Mouse (Mus musculus) NIH3T3 (cell line): Measurements from ENCODE around the gene Ciz1.

Experiments
- DNase-seq: peaks from one replicate; pipeline ENCODE4 v3.0.0-alpha.2; 2012; ENCODE audit warnings: low read depth

Gene Ciz1

DNA sequence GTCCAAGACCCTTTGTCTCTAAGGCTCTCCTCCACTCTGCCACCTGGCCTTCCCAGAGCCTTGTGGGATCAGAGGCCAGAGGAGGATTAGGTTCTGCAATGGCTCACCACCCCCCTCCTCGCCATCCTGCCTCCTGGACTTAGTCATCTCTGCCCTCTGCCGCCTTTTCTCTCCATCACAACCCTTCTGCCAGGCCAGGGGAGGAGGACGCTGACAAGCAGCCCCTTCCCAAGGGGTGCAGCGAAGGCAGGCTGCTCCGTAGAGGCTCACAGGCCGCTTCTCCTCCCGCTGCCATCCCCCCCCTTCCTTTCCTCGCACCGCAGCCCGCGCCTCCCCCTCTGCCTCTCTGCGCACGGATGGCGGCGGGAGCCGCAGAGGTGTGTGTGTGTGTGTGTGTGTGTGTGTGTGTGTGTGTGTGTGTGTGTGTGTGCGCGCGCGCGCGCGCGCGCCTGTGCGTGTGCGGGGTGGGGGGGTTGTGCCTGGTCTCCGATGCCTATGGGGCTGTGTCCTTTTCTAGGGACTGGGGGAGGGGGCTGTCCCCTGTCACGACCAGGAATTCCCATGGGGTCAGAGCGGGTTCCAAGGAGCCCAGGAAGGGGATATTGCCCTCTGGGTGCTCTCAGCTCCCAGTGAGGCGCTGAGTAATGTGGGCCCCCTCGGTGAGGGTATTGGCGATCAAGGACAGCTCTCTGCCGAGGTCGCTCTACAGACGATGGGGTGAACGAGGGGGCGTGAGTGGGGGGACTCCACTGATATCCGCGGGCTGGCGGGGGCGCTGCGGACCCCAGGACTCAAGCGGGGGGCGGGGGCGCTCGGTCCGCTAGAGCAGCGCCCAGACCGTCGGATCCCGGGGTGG, at the start of gene Ciz1:
Ciz1 (plus strand) TSS at position 177 of the 856 bp plus-strand sequence.
- peak; percentile 73 for DNase-seq

DNA sequence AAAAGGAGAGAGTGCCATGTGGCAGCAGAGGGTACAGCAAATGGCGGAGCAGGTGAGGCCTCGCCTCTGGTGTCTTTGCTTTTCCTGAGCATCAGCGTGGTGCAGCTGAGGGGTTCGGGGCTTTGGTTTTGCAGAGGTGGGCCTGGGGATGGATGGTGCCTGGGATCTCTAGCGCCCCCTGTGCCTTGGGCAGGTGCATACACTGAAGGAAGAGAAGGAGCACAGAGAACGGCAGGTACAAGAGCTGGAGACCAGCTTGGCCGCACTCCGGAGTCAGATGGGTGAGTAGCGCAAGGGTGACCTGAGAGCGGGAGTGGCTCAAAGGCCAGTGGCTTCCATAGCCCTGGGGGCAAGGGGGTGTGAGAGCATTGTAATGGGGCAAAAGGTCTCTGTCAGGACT, 49.2 kb upstream of the Ciz1 start:
- no peak for DNase-seq

DNA sequence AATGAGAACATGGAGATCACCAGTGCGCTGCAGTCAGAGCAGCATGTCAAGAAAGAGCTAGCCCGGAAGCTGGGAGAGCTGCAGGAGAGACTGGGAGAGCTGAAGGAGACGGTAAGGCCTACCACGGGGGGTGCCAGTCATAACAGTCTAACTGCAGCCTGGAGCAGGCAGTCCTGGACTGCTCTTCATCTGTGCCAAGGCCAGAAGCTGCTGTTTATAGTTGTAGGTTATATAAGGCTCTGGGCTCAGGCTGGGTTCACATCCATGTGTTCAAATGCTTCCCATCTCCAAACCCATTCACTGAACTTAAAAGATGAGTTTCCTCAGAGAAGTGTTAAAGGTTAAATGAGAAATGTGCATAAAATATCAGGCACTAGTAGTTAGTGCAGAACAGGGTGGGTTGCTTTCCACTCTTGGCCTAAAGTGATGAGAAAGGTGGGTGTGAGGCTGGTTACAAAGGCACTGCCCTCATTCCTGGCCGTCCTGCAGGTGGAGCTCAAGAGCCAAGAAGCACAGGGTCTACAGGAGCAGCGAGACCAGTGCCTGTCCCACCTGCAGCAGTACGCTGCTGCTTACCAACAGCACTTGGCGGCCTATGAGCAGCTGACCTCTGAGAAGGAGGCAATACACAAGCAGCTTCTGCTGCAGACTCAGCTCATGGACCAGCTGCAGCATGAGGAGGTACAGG, 47.8 kb upstream of the Ciz1 start:
- DNase-seq: peak; percentile 83

DNA sequence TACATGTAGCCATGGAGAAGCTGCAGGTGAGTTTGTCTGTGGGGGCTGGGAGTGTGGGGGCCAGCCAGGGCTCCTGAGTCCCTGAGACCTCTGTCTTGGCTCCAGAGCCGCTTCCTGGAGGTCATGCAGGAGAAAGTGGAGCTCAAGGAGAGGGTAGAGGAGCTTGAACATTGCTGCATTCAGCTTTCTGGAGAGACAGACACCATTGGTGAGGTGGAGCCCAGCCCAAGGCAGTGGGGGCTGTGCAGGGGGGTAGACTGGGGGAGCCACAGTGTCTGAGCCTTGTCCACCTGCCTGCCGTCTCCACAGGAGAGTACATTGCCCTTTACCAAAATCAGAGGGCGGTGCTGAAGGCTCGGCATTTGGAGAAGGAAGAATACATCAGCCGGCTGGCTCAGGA, 46.5 kb upstream of the Ciz1 start:
- DNase-seq: no peak

DNA sequence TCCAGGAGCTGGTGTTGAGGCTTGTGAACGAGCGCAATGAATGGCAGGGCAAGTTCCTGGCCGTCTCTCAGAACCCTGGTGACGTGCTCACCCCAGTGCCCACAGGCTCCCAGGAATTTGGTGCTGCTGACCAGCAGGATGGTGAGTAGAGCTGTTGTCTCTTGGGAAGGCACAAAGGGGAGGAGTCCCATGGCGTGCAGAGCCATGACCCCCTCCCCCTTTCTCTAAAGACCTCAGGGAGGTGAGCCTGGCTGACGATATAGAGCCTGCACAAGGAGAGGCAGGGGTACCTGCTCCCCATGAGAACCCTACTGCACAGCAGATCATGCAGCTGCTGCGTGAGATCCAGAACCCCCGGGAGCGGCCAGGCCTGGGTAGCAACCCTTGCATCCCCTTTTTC, 46.0 kb upstream of the Ciz1 start:
- no peak for DNase-seq

DNA sequence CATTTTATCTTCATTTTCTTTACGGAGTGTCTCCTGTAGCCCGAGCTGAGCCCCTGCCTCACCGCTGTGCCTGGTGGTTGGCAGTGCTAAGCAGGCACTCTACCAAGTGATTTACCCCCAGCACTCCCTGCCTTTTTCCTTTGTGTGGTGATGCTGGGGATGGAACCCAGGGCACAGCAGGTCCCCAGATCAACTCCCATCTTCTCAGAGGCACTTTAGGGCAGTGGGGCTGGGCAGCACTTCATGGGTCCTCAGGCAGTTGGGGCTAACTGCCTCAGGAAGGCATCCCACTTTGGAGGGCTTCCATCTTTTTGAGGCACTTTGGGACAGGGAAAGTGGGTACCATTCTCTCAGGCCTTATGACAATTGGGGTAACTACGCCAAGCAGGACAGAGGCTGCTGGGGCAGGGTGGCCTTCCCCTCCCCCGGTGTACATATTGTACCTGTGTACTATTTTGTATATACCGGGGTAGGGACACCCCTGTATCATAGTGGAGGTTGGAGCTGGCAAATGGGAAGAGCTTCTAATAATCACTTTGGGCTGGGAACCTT, 44.8 kb upstream of the Ciz1 start:
- no peak for DNase-seq

DNA sequence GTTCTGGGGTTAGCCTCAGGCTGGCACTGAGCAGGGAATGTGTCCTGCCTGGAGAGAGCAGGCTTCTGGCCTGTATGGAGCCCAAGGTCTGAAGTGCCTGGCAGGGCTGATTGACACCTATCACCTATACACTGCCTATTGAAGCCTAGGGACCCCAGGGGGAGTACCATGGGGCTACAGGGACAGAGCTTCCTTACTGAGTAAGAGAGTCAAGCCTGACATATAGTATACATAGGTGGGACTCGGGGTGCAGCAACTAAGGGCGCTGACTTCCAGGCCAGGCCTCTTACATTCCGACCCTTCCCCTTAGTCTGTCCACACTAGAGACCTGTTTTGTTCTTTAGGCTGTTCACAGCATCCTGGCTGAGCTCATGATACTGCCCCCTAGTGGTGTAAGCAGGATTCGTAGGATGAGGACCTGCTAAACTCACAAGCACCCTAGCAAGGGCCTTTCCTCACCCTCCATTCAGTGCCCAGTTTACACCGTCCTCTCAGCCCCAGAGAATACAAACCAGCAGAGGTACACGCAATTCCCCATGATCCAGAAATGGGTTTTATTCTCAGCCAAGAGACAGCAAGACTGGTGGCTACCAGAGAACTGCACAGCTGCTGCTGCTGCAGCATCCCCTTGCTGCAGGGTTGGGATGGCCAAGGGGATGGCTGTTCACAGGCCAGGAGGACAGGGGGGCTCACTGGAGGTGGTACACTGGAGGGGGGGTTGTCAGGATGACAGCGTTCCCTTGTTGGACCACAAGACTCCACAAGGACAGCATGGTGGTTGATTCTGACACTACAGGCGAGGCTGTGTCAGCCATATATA, 44.0 kb upstream of the Ciz1 start:
- DNase-seq: peak; percentile 88

DNA sequence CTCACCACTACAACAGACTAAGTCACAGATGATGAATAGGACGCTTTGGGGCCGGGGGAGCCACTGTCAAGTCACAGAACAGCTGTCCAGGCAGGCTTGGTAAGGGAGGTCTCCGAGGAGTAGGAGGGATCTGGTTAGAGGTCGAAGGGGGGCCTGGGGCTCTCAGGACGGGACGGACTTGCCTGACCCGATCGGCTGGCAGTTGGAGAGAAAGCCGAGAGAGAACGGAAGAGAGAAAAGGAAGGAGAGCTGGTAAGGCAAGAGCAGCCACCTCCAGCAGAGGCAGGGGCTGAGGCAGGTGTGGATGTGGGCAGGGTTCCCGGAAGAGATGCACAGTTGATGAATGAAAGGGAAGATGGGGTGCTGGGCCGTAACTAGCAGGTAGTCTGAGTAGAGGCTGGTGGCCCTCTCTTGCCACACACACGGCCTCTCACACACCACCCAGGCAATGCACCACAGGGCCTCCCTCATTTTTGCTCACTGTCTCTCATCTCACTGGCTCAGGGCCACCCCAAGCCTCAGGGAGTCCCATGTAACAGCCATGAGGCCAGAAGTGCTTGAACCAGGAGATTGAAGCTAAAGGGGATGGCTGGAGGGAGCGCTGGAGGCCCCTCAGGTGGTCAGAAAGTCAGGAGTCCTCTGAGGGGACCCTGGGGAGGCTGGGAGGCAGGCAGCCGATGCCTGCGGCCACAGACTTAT, 43.1 kb upstream of the Ciz1 start:
- no peak for DNase-seq

DNA sequence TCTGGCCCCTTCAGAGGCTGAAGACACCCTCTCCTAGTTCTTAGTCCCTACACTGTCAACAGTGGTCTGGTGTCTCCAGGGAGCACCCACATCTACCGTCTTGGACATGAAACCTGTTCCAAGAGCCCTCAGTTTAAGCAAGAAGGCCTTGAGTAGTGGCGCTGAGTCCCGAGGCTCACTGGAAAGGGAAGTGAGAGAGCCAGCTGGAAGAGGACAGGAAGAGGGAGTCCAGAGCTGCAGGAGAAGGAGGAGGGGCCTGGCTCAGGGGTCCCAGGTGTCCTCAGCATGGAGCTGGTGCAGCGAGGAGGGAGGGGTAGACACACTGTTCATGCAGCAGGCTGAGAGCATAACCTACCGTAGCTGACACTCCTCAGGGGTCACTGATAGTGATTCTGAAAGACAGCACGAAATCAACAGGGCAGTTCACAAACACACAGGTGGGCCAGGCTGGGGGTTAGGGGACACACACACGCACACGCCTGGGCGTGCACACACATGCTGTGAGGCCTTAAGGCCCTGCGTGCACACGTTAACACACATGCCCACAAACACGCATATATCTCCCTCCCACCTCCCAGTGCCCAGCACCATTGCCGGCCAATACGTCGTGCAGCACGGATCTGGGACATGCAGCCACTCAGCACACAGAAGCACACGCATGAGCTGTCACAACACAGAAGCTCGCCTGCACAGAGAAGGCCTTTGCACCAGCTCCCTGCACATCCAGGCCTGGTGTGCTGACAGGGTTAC, 41.9 kb upstream of the Ciz1 start:
- DNase-seq: no peak

DNA sequence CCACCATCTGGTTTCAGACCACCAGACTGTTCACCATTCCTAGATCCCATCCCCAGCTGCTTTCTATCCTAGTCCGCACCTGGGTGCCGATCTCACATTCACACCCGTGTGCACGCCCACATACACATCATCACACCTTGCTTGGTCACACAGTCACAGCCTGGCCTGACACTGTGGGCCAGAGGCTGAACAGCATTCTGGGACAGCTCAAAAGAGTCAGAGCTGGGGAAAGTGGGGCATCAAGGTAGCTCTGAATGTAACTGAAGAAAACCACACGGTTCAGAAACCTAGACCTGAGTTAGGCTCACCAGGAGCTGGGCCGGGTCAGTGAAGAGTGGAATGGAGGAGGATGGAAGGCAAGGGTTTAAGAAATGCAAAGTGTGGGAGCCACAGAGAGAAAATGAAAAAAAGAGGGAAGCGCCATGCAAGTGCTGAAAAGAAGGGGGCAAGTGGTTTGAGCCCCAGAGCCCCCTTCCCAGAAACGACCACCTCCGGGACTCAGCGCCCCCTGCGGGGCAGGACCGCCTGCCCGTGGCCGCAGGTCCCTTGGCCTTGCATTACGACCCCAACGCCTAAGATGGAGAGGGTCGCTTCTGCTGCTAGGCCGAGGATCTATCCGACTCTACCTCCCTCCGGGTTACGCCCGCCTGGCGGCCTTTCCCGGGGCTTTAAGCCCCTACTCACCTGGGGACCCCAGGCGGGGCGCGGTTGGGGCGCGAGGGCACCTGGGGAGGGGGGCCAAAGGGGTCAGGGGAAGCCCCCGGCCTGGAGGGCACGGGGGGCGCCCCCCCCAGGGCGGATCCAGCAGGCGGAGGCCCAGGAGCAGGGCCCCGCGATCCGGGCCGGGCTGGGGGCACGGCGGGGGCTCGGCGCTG, 40.4 kb upstream of the Ciz1 start:
- DNase-seq: no peak

DNA sequence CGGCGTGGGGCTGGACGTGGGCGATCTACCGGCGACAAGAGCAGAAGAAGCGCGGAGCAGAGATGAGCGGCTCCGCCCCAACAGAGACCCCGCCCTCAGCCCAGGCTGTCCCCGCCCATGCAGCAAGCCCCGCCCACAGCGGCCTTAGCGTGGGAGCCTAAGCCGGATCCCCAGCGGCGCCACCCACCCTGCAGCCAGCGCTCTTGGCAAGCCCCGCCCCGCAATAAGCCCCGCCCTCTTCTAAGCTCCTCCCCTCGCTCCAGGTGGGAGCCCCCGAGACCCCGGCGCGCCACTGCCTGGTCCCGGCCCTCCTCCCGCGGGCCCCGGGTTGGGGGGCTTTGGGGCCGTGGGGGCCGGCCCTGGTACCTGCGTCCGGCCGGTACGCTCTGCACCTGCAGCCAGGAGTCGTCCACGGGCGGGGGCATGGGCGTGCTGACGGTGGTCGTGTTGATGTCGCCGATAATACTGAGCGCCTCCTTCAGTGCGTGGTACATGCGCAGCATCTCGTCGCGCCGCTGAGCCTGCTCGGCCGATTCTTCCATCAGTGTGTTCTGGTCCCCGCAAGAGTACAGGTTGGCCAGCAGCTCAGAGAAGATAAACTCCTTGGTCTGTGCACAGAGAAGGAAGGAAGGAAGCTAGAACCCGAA, 39.7 kb upstream of the Ciz1 start:
- no peak for DNase-seq

DNA sequence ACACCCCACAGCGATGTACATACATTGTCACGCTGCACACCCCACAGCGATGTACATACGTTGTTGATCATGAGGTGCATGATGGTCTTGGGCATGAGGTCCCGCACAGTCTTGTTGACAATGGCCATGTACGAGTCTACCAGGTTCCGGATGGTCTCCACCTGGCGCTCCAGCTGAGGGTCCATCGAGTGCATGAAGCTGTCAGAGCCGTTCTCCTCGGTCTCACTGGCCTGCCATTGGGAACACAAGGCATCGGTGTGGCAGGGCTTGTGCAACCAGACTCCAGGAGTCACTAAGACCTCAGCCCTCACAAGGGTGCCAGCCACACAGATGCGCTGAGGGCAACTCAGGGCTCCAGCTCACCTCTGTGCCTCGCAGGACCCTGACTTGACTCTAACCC, 37.3 kb upstream of the Ciz1 start:
- no peak for DNase-seq

DNA sequence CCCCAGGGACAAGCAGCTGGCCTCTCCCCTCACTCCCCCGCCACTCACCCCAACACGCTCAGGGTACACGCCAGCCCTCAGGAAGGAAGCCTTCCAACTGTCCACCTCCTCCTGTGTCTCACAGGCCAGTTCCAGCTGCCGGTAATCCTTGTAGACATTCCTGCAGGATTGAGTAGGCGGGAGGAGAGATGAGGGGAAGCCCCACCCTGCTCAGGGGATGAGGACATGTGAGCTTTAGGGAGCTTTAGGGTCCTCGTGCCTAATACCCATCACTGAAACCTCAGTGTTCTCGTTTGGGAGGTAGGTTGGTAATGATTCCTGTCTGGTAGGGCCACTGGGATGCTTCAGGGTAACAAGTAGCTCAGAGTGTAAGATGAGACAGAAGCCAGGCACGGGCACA, 36.4 kb upstream of the Ciz1 start:
- DNase-seq: peak; percentile 79

DNA sequence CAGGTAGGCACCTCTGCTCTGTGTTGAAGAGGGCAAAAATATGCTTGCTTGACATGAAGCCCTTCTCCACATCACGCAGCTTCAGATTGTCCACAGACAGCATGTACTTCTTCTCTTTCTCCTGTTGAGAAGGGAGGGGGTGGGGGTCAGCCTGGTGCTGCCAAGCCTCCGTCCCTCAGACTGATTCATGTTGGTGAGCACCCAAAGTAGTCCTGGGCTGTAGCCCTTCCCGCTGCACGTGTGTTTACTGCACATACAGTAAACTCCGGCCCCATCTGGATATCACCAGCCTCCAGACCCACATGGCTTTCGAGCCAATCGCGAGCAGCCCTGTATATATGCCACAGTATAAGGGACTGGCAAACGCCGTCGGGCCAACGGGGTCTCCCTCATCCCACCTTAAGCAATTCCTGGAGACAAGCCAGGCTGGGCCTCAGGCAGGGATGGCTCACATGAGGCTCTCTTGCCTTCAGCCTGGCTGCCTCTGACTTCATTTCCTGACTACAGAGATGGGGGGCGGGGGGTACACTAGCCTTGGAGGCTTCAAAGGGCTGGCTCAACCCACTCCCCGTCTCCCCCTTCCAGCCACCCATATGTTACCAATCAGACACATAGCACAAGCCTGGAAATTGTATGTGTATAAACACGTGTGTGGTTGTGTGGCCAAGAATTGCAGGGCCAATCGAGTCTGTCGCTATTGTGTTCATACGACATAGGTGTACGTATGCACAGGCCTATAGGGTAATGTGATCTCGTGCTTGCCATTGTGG, 35.1 kb upstream of the Ciz1 start:
- peak; percentile 95 for DNase-seq

DNA sequence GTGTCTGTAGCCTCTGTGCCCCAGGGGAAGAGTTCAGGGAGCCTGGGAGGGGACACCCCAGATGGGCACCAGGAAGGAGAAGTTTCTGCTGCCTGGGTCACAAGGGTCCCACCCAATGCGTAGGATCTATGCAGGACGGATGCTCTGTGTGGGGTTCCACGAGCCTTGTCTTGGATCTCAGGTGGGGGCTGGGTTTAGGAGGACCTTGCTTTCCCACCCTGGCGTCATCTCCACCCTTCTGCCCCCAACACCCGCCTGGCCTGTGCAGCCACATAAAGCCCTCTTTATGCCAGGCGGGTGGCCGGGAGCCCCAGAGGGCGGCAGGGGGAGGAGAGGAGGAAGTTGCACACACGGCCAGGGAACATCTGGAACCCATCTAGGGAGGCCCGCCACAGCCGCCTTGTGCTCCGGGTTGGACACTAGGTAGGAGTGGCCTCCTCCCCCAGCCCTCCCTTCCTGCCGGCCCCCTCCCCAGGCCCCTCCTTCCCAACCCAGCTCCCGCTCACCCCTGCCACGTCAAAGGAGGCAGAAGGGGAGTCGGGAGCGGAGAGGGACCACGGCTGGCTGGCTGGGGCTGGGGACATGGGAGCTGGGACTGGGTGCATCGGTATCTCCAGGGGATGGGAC, 34.2 kb upstream of the Ciz1 start:
- DNase-seq: peak; percentile 96

DNA sequence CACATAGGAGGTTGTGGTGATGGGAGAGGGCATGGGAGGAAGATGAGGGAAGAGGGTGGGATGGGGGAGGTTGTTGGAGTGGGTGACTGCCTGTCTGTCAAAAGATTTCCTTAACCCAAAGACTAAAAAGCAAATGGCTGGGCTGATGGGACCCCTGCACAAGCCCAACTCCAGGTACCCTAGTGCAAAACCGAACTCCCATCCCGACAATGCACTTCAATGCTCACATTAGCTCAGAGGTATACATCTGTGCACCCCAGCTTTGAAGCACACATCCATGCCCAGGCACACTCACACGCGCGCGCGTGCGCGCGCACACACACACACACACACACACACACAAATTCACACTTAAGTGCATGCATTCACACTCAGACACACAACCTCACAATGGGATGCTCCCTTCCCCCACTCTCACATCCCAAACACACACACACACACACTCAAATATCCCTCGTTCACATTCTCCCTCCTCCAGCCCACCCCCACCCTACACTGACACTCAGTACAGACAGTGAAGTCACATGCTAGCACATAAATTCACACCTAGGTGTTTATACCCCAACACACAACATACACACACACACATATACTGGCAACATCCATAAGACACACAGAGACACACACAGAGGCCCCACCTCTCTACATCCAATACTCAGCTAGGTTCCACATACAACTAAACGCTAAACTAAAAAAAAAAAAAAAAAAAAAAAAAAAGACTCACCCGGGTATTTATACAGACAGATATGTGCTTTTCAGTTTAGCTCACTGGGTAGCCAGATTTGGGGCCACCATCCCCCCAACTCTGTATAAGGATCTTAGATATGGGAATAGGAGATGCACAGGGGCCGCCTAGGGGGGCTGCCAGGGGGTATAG, 33.2 kb upstream of the Ciz1 start:
- peak; percentile 62 for DNase-seq
